Mouse (Mus musculus) testis, postnatal 14 days (tissue): ENCODE data around the gene Prkaa1.
A peak's percentile ranks its signal among the peaks of the same experiment; 100 is the strongest.
"Not testable (repeated sequence)": the region's sequence is repeated elsewhere in the genome, so short reads cannot be mapped to it uniquely, and the experiment has no call there.

Experiments
- DNase-seq: peaks from one replicate; pipeline ENCODE4 v3.0.0; 2021; ENCODE audit warnings: low spot score

Gene Prkaa1

GRCm38 (mm10) chr15:5165121-5165773, 21.6 kb downstream of the Prkaa1 start:
- no peak for DNase-seq

GRCm38 (mm10) chr15:5173217-5173820, 29.7 kb downstream of the Prkaa1 start:
- DNase-seq: no peak

GRCm38 (mm10) chr15:5184668-5185330, 41.1 kb downstream of the Prkaa1 start:
- no peak for DNase-seq

- peak; percentile 80 for DNase-seq
Measured at GRCm38 (mm10) chr15:5185366-5186292, 42.0 kb downstream of the Prkaa1 start, which contains the start of gene Ttc33. Gene Ttc33 (plus strand): TSS chr15:5185525.

- no peak for DNase-seq
Measured at GRCm38 (mm10) chr15:5186293-5186675, 42.6 kb downstream of the Prkaa1 start.

- DNase-seq: no peak
Measured at GRCm38 (mm10) chr15:5187116-5187515, 43.5 kb downstream of the Prkaa1 start.

- no peak for DNase-seq
Measured at GRCm38 (mm10) chr15:5188029-5188428, 44.4 kb downstream of the Prkaa1 start.

- no peak for DNase-seq
Measured at GRCm38 (mm10) chr15:5189504-5190093, 45.9 kb downstream of the Prkaa1 start.

GRCm38 (mm10) chr15:5193833-5194232, 50.2 kb downstream of the Prkaa1 start:
- DNase-seq: no peak

- DNase-seq: no peak
Measured at GRCm38 (mm10) chr15:5194446-5194845, 50.8 kb downstream of the Prkaa1 start.

GRCm38 (mm10) chr15:5194931-5195330, 51.3 kb downstream of the Prkaa1 start:
- no peak for DNase-seq

GRCm38 (mm10) chr15:5195987-5196514, 52.4 kb downstream of the Prkaa1 start:
- no peak for DNase-seq

GRCm38 (mm10) chr15:5196691-5197090, 53.0 kb downstream of the Prkaa1 start:
- no peak for DNase-seq

GRCm38 (mm10) chr15:5205222-5205621, 61.6 kb downstream of the Prkaa1 start:
- DNase-seq: no peak

- no peak for DNase-seq
Measured at GRCm38 (mm10) chr15:5209116-5209515, 65.5 kb downstream of the Prkaa1 start.

- DNase-seq: no peak
Measured at GRCm38 (mm10) chr15:5220491-5220890, 76.8 kb downstream of the Prkaa1 start.

GRCm38 (mm10) chr15:5230746-5231145, 87.1 kb downstream of the Prkaa1 start:
- not testable (repeated sequence) for DNase-seq
